Mouse (Mus musculus) thymus, adult 2 months (tissue): ENCODE results near the gene Limd1. TPM values are rescaled to one million over a fixed set of nuclear protein-coding genes. Genes with fewer than 3 reads are reported as not detected.

Experiments
- DNase-seq: peaks from one replicate; pipeline ENCODE4 v3.0.0; 2021
- H3K27ac ChIP-seq: fragments of 200-500 bp; 2 replicates; pipeline ENCODE4 v1.5.1; 2012; ENCODE audit warnings: low read length, control low read depth; ENCODE audit not compliant: control insufficient read depth, insufficient read depth
- H3K27me3 ChIP-seq: fragments of 200-500 bp; 2 replicates; pipeline ENCODE4 v1.6.1; 2012; ENCODE audit warnings: mild to moderate bottlenecking, low read length, moderate library complexity, mixed read lengths; ENCODE audit not compliant: control insufficient read depth, insufficient read depth
- H3K36me3 ChIP-seq: fragments of 200-500 bp; 2 replicates; pipeline ENCODE4 v1.6.1; 2012; ENCODE audit warnings: mild to moderate bottlenecking, low read length, moderate library complexity; ENCODE audit not compliant: control insufficient read depth, insufficient read depth
- H3K4me1 ChIP-seq: fragments of 200-500 bp; replicated peaks from 2 replicates; pipeline ENCODE4 v1.6.1; 2012; ENCODE audit warnings: low read length; ENCODE audit not compliant: control insufficient read depth, insufficient read depth
- H3K4me3 ChIP-seq: fragments of 200-500 bp; 2 replicates; pipeline ENCODE4 v1.5.1; 2012; ENCODE audit warnings: mild to moderate bottlenecking, low read length, control low read depth, moderate library complexity; ENCODE audit not compliant: control insufficient read depth, insufficient read depth
- CTCF ChIP-seq: fragments of 200-500 bp; IDR thresholded peaks from 2 replicates; pipeline ENCODE4 v1.5.1; 2012; ENCODE audit warnings: mild to moderate bottlenecking, control low read depth, low read length, moderate library complexity, borderline replicate concordance; ENCODE audit not compliant: control insufficient read depth, poor library complexity, insufficient read depth; ENCODE audit errors: extremely low read depth
- POLR2A ChIP-seq: fragments of 200-500 bp; IDR thresholded peaks from 2 replicates; pipeline ENCODE4 v1.6.1; 2012; ENCODE audit warnings: mild to moderate bottlenecking, low read length, control low read depth, moderate library complexity; ENCODE audit not compliant: control insufficient read depth, poor library complexity, insufficient read depth; ENCODE audit errors: extremely low read depth
- WGBS: fragments of 180-500 bp; shearing (Covaris S2); methylation state at CpG from one replicate; pipeline ENCODE4 v1.1.7; 2018; 5-methylcytosine and 5-hydroxymethylcytosine counted together
- polyA plus RNA-seq: library from polyadenylated mRNA; depleted of rRNA; stranded (reverse); fragments of >200 nt; gene quantifications from 2 replicates; pipeline ENCODE4 v1.2.3, GENCODE M21; 2012

Gene Limd1
- polyA plus RNA-seq, 1 experiment, result 56.4 TPM

GRCm38 (mm10) chr9:123530158-123530475 is 51.6 kb downstream of the Limd1 start:
- H3K27me3 ChIP-seq, result no peaks in the 10 kb centered on the region

GRCm38 (mm10) chr9:123530566-123531130 is 52.1 kb downstream of the Limd1 start:
- Histone ChIP-seq H3K36me3 (no peaks in the 10 kb centered on the region), H3K4me3 (no peak overlapping the region), H3K27ac (no peak overlapping the region), H3K27me3 (no peaks in the 10 kb centered on the region), H3K4me1 (peaks cover 4% of the 10 kb centered on the region)
- TF ChIP-seq CTCF (no peak), POLR2A (no peak)
- no peak for DNase-seq
- WGBS, result 46% methylated on average over 11 of the region's 11 CpGs

More at GRCm38 (mm10) chr9:123530158-123530475, 51.6 kb downstream of the Limd1 start:
- Histone ChIP-seq H3K4me3 (peak overlapping the region; percentile 75), H3K36me3 (no peaks in the 10 kb centered on the region), H3K4me1 (peaks cover 4% of the 10 kb centered on the region), H3K27ac (no peak overlapping the region)
- WGBS, result under 1% methylated on average over 13 of the region's 13 CpGs
- no peak for TF ChIP-seq POLR2A
- no peak for DNase-seq

- H3K36me3 ChIP-seq, result no peaks in the 10 kb centered on the region
- H3K4me1 ChIP-seq, result peaks cover 4% of the 10 kb centered on the region
- H3K27me3 ChIP-seq, result no peaks in the 10 kb centered on the region
- H3K27ac ChIP-seq, result no peak overlapping the region
- H3K4me3 ChIP-seq, result no peak overlapping the region
- TF ChIP-seq POLR2A, result no peak
- TF ChIP-seq CTCF, result no peak
- no peak for DNase-seq
These were observed 52.7 kb downstream of the Limd1 start for GRCm38 (mm10) chr9:123531234-123531633.

GRCm38 (mm10) chr9:123536613-123537012 is 58.1 kb downstream of the Limd1 start:
- Histone ChIP-seq H3K27ac (no peak overlapping the region), H3K4me1 (no peaks in the 10 kb centered on the region)
- 97% methylated on average over 2 of the region's 2 CpGs for WGBS

GRCm38 (mm10) chr9:123538189-123538588 is 59.7 kb downstream of the Limd1 start:
- Histone ChIP-seq H3K36me3 (no peaks in the 10 kb centered on the region), H3K4me1 (no peaks in the 10 kb centered on the region), H3K27me3 (no peaks in the 10 kb centered on the region), H3K27ac (no peak overlapping the region), H3K4me3 (no peak overlapping the region)
- DNase-seq, result no peak
- 88% methylated on average over 4 of the region's 4 CpGs for WGBS
- TF ChIP-seq POLR2A (no peak), CTCF (no peak)

More at GRCm38 (mm10) chr9:123536613-123537012, 58.1 kb downstream of the Limd1 start:
- Histone ChIP-seq H3K27me3 (no peaks in the 10 kb centered on the region), H3K36me3 (no peaks in the 10 kb centered on the region), H3K4me3 (no peak overlapping the region)
- TF ChIP-seq CTCF (no peak), POLR2A (no peak)
- DNase-seq, result no peak

- H3K27ac ChIP-seq, result no peak overlapping the region
- peaks cover 6% of the 10 kb centered on the region for H3K36me3 ChIP-seq
- 67% methylated on average over 1 of the region's 1 CpGs for WGBS
These were observed 60.6 kb downstream of the Limd1 start for GRCm38 (mm10) chr9:123539093-123539492.

GRCm38 (mm10) chr9:123539823-123540222 is 61.3 kb downstream of the Limd1 start:
- no peaks in the 10 kb centered on the region for H3K27me3 ChIP-seq
- no peak overlapping the region for H3K4me3 ChIP-seq
- H3K36me3 ChIP-seq, result peaks cover 6% of the 10 kb centered on the region
- DNase-seq, result no peak
- H3K27ac ChIP-seq, result no peak overlapping the region
- H3K4me1 ChIP-seq, result no peaks in the 10 kb centered on the region
- WGBS, result 60% methylated on average over 2 of the region's 2 CpGs
- TF ChIP-seq POLR2A, result no peak
- no peak for TF ChIP-seq CTCF

More at GRCm38 (mm10) chr9:123539093-123539492, 60.6 kb downstream of the Limd1 start:
- DNase-seq, result no peak
- no peaks in the 10 kb centered on the region for H3K27me3 ChIP-seq
- H3K4me1 ChIP-seq, result no peaks in the 10 kb centered on the region
- no peak overlapping the region for H3K4me3 ChIP-seq
- TF ChIP-seq CTCF, result no peak
- no peak for TF ChIP-seq POLR2A
